Mouse (Mus musculus): ENCODE measurements around the gene Mettl8. TPM values are rescaled to one million over a fixed set of nuclear protein-coding genes. Genes with fewer than 3 reads are reported as not detected.

The Mettl8 gene
- 10 to 100 TPM; 14.5 to 15.6 TPM for total RNA-seq (2021)
- long read RNA-seq, experiment 1, transcript Mettl8-204 (10 exons, 2,347 nt) = major isoform, 7 of 13 reads
- long read RNA-seq, experiment 1, partial matches to known transcripts = 0 of 13 reads
- long read RNA-seq, experiment 1, other reads (novel, unspliced or antisense) = 6 of 13 reads
- long read RNA-seq, experiment 2, transcript Mettl8-204 (10 exons, 2,347 nt) = major isoform, 8 of 11 reads
- long read RNA-seq, experiment 2, partial matches to known transcripts = 0 of 11 reads
- long read RNA-seq, experiment 2, other reads (novel, unspliced or antisense) = 3 of 11 reads

- DNase-seq (ENCODE audit: low spot score in 2 of 2) = peak; percentile 90 to 92
These were observed at the start of gene Mettl8, which contains the start of gene Dcaf17 for GRCm38 (mm10) chr2:71055300-71056114. Gene Mettl8 (minus strand): TSS chr2:71055583. Gene Dcaf17 (plus strand): TSS chr2:71055328.

GRCm38 (mm10) chr2:71104696-71105095 lies 49.3 kb upstream of the Mettl8 start:
- DNase-seq (ENCODE audit: low spot score in 2 of 2) = no peak

- DNase-seq (ENCODE audit: low spot score in 2 of 2) = no peak
These were observed 47.9 kb upstream of the Mettl8 start for GRCm38 (mm10) chr2:71103292-71103680.

- no peak for DNase-seq (ENCODE audit: low spot score in 2 of 2)
These were observed 47.4 kb upstream of the Mettl8 start for GRCm38 (mm10) chr2:71102621-71103291.

GRCm38 (mm10) chr2:71096170-71096569 lies 40.8 kb upstream of the Mettl8 start:
- no peak for DNase-seq (ENCODE audit: low spot score in 2 of 2)

- DNase-seq (ENCODE audit: low spot score in 2 of 2) = no peak
These were observed 35.5 kb upstream of the Mettl8 start for GRCm38 (mm10) chr2:71090660-71091445.

GRCm38 (mm10) chr2:71089766-71090165 lies 34.4 kb upstream of the Mettl8 start:
- DNase-seq (ENCODE audit: low spot score in 2 of 2) = no peak

GRCm38 (mm10) chr2:71083454-71084193 lies 28.2 kb upstream of the Mettl8 start:
- DNase-seq (ENCODE audit: low spot score in 2 of 2) = no peak

GRCm38 (mm10) chr2:71082416-71082815 lies 27.0 kb upstream of the Mettl8 start:
- DNase-seq (ENCODE audit: low spot score in 2 of 2) = no peak

- DNase-seq (ENCODE audit: low spot score in 2 of 2) = no peak
These were observed 18.4 kb upstream of the Mettl8 start for GRCm38 (mm10) chr2:71073828-71074227.

GRCm38 (mm10) chr2:71073330-71073729 lies 17.9 kb upstream of the Mettl8 start:
- DNase-seq (ENCODE audit: low spot score in 2 of 2) = no peak

GRCm38 (mm10) chr2:71071601-71072000 lies 16.2 kb upstream of the Mettl8 start:
- no peak for DNase-seq (ENCODE audit: low spot score in 2 of 2)

- no peak for DNase-seq (ENCODE audit: low spot score in 2 of 2)
These were observed 892 bp upstream of the Mettl8 start for GRCm38 (mm10) chr2:71056115-71056835.

GRCm38 (mm10) chr2:71054716-71055115 lies 667 bp downstream of the Mettl8 start:
- no peak for DNase-seq (ENCODE audit: low spot score in 2 of 2)

- DNase-seq (ENCODE audit: low spot score in 2 of 2) = no peak
These were observed 4.9 kb downstream of the Mettl8 start for GRCm38 (mm10) chr2:71050511-71050910.

GRCm38 (mm10) chr2:71048896-71049295 lies 6.5 kb downstream of the Mettl8 start:
- no peak for DNase-seq (ENCODE audit: low spot score in 2 of 2)

- no peak for DNase-seq (ENCODE audit: low spot score in 2 of 2)
These were observed 8.5 kb downstream of the Mettl8 start for GRCm38 (mm10) chr2:71046751-71047320.

- no peak for DNase-seq (ENCODE audit: low spot score in 2 of 2)
These were observed 9.2 kb downstream of the Mettl8 start for GRCm38 (mm10) chr2:71046151-71046550.

- peak; percentile 88 to 89 for DNase-seq (ENCODE audit: low spot score in 2 of 2)
These were observed 15.8 kb downstream of the Mettl8 start for GRCm38 (mm10) chr2:71039522-71040121.

Data from left cerebral cortex, adult 18-20 months (tissue).